Mouse (Mus musculus): ENCODE measurements at regions not wholly inside any gene's neighbourhood (a gene's known extent, or its start where the extent isn't known, plus 50 kb on each side); places are given as distances from the start of the nearest gene placed in this dataset.

DNA sequence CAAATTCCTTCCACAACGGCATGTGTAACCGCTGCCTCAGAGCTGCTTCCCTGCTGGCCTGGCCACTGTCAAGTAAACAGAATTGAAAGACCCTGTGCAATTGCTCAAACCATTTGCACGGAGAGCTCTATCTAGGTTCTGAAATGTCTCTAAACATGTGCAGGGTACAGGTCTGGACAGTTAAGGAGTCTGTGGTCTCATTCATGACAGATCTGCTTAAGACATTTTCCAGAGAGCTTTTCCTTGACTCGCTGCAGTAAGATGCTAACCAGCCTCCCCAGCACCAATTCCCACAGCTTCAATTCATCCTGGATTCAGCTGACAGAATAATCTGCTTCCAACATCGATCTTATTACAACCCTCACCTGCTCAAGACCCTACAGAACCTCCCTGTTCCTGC, 235.1 kb upstream of the Mpped2 start:
- DNase-seq: no peak

DNA sequence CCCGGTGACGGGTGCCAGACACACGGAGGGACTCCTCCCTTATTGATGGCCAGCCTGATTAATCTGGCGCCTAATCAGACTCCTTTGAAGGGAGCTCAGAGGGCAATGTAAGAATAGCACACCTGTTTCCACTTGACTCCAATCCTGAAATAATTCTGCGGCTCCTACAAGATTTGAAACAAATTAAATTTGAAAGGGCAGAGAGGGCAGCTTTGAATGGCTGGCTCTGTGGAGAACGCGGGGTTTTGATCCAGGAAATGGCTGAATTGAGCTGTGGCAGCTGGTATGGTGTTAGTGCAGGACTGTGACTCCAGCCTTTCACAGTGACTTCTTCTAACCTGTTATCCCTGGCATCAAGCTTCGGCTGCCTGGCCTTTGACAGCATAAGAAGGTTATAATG, 232.0 kb upstream of the Mpped2 start:
- no peak for DNase-seq

DNA sequence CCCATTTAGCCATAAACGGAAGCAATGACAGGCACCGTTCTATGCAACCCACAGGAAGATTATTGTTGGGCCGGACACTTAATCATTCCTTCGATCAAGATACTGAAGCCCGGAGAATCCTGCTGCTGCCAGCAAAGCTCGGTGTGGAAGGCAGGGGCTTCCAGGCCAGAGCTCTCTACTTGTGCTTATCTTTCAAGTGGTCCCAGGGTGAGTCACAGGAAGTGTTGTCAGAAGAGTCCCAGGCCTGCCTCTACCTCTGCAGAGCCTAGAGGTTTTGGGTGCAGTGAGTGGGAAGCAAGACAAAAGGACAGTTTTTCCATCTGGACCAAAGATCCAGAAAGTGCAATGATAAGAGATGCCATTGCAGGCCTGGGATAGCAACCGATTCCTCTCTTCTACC, 231.6 kb upstream of the Mpped2 start:
- no peak for DNase-seq

DNA sequence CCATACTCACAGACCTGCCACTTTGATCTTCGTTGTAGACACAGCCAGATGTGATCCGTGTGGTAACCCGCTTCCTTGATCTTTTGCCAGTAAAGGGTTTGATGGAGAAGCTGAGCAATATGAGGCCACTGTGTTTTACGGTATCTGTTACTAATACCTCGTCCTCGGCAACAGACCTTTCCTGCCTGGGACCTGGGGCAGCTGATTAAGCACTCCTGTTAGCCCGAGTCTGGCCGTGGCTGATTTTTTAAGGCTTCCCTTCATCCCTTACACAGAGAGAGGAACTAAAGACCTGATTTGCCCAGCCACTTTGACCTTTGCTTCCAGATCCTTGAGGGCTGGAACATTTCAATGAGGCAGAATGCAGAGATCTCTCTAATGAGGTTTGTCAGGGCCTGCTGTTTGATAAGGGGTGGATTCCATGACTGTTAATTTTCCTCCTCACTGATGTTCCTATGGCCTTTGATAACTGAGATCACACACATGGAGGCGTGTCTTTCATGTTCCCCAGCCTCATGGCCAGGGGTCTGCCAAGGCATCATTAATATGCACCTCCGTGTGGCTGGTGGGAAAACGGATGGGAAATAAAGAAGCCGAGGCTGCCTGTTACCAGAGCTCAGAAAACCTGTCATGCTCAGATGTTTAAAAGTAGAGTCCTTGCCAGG, 231.0 kb upstream of the Mpped2 start:
- DNase-seq: no peak

DNA sequence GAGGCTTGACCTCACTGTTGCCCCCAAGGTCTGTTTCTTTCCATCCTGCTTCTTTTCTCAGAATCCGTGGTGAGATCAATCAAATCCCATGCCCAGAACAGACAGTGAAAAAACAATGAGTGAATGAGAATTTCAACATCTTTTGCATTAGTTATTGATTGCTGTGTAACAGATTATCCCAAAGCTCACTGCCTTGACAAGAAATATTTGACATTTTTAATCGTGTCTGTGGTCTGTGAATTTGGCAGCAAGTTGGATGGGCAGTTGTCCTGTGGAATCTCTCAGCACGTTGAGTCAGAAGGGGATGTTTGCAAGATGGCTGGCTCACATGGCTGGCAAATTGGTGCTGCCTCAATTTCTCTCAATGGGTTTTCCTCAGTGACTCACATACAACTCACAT, 228.0 kb upstream of the Mpped2 start:
- no peak for DNase-seq

DNA sequence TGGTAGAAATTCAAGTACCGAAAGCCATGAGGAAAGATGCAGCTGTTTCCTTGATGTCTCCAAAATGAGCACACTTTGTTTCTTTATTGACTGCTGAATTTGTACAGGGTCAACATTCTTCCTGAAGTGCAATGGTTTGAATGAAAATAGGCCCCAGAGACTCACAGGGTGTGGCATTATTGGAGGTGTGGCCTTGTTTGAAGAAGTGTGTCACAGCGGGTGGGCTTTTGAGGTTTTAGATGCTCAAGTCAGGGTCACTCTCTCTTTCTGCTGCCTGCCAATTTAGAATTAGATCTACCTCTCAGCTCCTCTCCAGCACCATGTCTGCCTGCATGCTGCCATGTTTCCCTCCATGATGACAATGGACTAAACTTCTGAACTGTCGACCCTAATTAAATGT, 227.2 kb upstream of the Mpped2 start:
- DNase-seq: no peak

DNA sequence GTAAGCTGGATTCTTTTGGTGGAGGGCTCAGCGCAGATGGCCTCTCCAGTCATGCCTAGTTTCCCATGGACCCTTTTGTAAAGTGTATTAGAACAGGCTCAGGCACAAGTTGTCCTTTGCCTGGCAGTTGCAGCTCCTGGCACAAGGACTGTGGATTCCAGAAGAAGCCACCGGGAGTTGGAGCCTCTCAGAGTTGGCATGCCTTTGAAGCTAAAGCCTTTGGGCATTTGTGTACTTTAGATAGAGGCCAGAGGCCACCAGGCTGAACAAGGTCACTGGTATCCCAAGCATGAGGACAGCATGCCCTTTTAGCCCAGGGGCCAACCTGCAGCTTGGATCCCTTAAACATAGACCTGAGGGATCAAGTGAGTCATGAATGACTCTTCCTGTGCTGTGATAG, 223.9 kb upstream of the Mpped2 start:
- DNase-seq: no peak

DNA sequence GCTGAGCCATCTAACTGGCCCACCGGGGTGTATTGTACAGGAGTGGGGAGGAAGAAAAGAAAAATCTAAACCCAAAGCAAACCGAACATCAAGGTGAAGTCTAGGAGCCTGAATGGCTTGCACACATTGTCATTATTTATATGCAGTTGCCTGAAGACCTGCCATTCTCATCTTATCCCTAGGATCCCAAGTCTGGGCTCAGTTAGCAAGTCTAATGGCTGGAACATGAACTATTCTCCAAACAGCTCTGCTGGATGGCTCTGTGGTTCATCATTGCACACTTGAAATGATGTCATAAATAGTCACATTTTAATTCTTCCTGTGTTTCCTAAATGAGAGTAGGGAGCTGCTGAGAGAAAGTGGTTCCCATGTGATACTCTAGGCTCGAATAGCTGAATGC, 219.6 kb upstream of the Mpped2 start:
- DNase-seq: no peak

DNA sequence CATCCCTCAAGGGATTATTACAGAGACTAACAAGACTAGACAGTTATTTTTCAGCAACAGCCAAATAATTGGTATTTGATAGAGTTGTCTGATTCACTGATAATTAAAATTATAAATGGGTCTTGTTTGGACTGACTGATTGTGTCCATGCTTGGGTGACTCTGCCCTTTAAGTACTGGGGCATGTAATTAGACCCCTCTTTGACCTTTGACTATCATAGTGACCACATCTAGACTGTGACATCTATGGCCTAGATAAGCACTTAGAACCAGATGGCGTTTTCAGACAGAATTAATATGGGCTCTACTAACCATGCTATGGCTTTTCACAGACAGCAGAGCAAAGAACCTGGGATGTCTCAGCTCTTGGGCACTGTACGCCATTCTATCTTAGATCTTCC, 215.1 kb upstream of the Mpped2 start:
- no peak for DNase-seq

DNA sequence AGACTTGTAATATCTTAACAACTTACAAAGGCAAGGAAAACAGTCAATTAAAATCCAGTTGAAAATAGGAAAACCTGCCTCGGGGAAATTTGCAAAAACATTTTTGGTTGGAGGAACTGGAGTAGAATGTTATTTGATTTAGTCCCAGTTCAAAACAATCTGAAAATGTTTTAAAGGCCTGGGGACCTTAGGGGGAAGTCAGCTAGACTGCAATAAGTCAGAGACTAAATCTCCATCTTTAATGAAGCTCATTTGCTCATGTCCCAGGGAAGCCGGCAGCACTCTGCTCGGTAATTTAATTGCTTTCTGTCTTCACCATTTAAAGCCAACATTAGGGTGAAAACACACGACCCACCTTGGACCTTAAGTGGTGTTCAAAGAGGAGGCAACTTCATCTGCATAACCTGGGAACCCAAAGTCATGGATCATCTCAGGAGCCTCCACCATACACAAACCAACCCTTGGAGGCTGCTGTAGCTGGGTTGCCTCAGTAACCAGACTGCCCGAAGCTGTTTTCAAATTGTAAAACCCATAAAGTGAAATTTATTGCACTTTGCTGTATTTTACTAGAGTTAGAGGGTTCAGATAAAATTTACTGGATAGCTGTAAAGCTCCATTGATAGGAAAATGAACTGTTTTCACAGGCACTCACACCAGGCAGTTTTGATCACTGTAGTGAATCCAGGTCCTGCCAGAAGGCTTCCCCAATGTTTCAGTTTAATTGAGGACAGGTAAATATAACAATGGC, 205.6 kb upstream of the Mpped2 start:
- DNase-seq: no peak

DNA sequence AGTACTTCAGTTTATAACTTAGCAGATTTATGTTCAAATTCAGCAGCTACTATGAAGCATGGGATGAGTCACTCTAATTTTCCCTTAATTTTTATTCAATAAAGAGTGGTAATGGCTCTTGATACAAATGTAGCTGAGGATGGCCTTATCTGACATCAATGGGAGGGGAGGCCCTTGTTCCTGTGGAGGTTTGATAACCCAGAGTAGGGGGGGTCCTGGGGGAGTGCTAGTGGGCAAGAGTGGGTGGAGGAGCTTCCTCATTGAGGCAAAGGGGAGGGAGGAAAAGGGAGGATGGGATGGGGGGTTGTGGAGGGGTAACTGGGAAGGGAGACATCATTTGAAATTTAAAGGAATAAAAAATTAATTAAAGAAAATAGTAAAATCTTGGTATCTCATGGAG, 194.3 kb upstream of the Mpped2 start:
- DNase-seq: no peak

DNA sequence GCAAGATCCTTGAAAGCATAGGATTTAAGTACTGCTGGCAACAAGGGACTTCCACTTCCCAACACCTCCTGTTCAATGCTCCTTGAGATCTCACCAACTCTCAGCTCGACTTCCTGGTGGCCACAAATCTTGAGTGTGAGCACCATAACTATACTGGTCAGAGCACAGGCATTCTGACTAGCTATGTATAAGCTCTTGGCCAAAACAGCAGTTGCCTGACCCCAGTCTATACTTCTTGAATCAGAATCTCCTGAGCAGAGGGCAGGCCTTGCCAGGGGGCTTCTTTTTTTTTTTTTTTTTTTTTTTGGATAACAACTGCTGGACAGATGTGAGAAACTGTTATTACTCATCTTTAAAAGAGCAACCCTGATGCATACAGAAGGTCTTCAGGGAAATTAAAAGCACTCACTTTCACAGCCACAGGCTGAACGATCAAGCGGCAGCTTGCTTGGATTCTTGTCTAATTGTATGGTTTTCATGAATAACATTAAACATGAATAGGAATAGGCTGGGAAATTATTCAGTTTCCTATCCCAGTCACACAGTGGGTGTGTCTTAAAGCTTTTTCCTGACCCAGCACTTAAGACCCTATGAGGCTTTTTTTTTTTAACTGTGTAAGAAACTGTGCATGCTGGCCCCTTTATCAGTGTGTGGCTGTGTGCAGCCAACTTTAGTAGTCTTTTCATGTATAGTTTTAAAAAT, 193.7 kb upstream of the Mpped2 start:
- no peak for DNase-seq

DNA sequence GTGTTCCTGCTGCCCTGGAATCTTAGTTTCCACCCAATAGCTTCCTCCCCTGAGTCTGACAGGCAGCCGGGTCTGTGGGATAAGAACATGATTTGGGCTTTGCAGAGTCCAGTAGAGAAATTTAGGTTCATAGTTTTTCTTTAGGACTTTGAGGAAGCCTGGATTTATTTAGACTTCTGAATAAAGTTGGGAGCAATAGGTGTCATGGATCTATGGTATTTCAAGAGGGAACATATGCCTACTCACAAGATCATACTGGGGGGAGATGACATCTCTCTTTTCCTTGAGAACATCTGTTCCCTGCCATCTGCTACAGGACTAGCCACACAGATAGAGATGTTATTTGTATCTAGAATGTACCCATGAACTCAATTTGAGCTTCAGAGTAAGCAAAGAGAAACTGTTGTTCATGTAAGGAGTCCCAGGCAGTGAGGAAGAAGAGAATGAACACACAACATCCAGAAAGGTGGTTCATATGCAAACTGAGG, 188.1 kb upstream of the Mpped2 start:
- no peak for DNase-seq

DNA sequence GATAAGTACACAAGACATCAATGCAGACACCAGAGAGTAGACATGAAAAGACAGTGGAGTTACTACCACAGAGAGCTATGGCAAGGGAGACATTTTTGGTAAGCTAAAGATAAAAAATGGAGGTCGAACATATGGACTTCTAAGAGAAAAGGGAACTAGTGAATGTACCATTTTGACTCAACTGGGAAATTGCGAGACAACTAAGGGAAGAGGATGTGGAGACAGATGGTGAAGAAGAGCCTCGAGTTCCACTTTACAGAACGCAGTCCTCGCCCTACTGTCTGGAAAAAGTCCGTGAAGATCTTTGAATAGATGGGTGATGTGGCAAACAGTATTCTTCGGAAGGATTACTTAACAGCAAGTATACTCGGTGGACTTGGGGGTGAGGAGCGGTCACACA, 181.2 kb upstream of the Mpped2 start:
- DNase-seq: no peak

DNA sequence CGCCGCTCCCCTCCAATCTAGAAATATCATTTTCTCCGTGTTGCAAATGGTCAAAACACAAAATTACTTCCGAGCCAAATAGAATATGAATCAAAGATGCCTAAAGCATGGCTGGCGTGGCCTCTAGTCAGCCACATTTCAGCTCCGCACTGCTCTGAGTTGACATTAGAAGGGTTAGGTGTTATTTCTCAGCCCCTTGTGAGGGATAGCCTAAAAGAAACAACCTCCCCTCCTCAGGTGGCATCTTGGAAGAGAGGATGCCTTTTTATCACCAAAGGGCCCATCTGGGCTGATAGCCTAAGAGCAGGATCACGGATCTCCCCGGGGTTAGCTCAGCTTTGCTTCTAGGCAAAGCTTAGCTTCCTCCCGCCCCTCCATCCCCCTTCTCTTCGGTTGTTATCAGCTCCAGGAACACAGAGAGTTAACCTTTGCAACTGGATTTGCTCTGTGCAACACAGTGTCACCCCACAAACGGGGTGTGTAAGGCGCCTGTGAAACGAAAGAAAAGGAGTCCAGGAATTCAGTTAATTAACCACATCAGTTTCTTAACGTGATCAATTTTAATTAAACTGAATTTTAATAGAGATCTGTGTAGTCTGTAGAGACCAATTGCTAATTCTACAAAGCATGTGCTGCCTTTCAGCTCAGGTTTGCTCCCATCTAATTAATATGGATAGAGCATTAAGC, 180.6 kb upstream of the Mpped2 start:
- no peak for DNase-seq

DNA sequence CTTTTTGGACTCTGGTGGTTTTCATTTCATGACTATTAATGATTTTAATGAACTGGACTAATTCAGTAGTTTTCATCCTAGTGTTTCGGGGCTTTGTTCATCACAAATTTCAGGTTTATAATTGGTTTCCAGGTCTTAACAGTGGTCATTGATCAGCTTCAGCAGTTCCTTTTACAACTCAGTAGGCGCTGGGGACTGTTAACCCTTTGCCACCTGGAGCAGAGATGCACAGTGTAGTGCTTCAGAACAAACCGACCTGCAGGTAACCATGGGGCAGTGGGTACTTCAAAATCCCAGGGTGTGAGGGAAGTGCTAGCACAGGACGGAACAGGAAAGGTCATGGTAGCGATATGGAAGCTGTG, 180.1 kb upstream of the Mpped2 start:
- no peak for DNase-seq

DNA sequence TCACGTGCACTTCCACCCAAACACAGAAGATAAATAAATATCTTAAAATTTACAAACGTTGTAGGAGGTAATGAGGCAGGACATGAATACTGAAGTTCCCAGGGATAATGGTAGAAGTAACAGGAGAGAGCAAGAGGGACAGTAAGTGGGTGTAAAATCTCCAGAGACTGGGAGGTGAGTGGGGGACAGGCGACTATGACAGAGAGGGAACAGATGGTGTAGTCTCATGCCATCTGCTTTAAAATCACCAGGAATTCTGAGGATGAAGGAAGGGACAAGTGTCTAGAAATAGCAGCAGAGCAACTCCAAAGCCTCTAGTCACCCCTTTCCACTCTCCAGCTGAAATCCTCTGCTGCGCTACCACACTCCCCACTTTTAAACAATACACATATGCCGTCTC, 175.8 kb upstream of the Mpped2 start:
- DNase-seq: no peak

DNA sequence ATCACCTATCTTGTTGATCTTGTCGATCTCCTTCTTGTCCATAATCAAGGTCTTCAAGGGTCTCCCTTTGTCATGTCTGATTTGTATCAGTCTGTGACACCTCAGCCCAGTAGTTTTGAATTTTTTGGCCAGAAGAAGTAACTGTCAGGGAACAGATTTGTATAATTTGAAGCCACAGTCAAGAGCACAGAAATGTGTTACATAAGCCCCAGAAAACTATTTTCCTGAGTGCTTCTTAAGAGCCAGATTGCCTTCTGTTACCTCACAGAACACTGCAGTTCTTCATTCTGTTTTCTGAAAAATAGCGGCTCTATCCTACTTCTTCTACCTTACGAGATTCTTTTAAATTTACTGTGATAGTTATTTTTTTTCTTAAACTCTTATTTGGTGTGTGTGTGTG, 170.1 kb upstream of the Mpped2 start:
- DNase-seq: no peak

DNA sequence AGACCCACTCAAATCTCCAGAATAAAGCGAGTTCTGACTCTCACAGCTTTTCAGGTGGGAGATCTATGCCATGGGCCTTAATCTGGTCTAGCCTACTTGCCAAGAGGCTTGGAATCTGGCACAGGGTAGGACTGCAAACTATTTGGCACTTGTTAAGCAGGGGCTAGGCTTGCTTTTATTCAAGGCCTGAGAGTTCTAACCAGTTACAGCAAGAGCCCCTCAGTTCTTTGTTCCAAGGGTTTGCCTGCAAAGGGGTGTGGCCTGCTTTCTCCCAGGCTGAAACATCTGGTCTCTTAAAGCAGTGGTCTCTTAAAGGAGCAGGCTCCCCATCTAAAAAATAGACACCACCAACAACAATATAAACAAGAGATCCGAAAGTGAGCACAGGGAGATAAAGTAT, 166.1 kb upstream of the Mpped2 start:
- no peak for DNase-seq

DNA sequence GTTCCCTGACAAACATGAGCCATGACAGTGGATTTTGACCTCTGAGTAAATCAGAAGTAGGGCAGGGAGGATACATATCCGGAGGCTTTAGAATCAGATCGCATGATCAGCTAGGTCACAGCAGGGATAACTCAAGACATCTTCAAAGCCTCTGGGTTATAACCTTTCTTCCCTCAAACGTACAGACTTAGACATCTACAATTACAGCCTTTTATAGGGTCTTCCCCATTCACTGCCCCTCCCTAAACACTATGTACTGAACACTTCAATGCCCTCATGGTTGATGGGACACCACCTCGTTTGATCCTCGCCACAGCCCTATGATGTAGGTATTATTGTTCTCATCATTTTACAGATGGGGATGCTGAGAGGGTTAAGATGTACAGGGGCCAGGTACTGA, 163.8 kb upstream of the Mpped2 start:
- DNase-seq: no peak

DNA sequence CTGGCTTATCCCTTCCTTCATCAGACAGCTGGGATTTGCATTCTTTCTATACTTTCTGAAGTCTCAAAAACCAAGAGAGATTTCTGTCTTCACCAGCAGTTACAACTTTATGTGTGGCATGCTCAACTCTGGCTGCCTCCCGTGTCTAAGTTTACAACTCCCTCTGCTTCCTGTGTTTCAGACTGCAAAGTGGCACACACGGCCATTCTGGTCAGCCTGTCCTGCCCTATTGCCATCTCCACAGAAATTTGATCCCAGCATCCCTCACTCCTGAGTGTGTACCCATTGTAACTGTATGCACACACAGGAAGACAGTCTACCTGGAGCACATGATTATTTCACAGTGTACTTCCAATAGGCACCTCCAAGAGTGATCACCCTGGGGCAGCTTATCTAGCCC, 163.3 kb upstream of the Mpped2 start:
- no peak for DNase-seq

DNA sequence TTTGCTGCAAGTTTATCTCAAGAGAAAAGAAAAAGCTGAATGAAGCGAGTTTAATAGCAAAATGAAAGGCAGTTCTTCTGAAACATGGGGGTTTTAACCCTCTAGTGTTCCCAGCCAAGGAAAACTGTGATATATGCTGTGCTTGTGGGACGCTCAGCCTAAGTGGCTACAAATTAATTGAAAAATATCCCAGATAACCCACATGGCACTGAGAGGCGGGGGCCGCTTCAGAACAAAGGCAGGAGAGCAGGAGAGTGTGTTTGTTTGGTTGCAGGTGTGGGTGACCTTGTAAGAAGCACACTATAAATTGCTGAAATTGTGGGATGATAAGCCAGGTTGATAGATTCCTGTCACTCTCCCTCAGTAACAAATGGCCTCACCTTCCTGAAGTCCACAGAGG, 154.7 kb upstream of the Mpped2 start:
- no peak for DNase-seq

DNA sequence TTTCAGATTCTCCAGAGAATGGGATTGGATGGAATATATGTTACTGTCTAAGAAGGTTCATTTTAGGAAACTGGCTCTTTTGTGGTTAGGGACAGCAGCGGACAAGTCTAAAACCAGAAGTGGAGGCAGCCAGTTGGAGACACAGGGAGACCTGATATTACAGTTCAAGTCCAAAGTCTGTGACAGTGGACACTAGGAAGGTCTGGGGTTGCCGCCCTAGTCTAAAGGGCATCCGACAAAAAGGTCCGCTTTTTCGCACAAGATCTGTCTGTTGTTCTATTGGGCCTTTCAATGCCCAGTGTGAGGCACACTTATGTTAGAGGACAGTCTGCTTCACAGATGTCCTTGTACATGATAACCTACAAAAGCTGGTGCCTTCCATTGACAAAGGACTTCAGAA, 152.9 kb upstream of the Mpped2 start:
- no peak for DNase-seq

DNA sequence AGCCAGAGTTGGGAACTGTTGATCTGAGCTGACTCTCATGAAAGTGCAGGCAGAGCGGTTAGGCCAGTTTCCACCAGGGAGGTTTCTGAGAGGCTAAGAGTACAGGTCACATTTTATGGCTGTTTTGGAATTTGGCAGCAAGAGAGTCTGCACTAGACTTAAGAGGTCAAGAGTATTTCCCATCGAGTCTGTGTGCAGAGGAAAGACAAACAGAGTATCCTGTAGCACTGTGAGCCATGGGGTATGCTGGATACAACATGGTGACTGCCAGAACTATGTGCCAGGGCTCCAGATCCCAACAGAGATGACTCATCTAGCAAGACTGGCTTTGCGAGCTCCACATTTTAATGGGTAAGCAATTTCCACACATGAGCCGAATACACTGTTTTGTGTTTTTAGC, 146.0 kb upstream of the Mpped2 start:
- peak; percentile 30 to 60 for DNase-seq

Measured in lung, adult 18-20 months (tissue).